Mouse (Mus musculus) right cerebral cortex, postnatal 14 days (tissue): Measurements from ENCODE around the gene Gm5072.
"Not testable (repeated sequence)": the region's sequence is repeated elsewhere in the genome, so short reads cannot be mapped to it uniquely, and the experiment has no call there.

Experiments used
- DNase-seq: peaks from one replicate; pipeline ENCODE4 v3.0.0; 2022

Gene Gm5072

DNA sequence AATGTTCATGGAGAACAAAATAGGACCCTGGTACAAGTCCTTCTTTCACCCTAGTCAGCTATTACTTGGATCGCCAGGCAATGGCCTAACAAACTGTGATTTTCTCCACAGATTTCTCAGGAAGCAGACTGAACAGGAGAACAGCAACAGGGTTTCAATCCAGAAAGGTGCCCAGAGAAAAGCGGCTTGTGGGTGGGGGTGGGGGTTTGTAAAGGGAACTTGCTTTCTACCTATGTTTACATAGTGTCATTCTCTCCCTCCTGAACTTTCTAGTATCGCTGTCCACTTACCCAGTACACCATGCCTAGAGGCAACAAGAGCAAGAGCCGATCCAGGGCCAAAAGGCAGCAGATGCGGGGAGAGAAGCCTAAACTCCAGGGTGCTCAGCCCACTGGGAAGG, at the start of gene Gm5072:
TSS of gene Gm5072 (plus strand) at position 301 of the 400 bp plus-strand sequence.
- DNase-seq, result not testable (repeated sequence)
